Mouse (Mus musculus): ENCODE data around the gene Igfbp7. TPM values are rescaled to one million over a fixed set of nuclear protein-coding genes. Genes with fewer than 3 reads are reported as not detected.

Igfbp7 gene
- polyA plus RNA-seq, 1 experiment = 2,523 TPM

GRCm38 (mm10) chr5:77408530-77408929 lies 689 bp upstream of the Igfbp7 start:
- TF ChIP-seq POLR2A (IDR thresholded peaks at IDR 0.05; ENCODE audit: borderline replicate concordance, extremely low read depth, low read depth, low read length) = no peak
- TF ChIP-seq CTCF (IDR thresholded peaks at IDR 0.05; ENCODE audit: insufficient read depth, low read length) = no peak
- no peak for DNase-seq
- Histone ChIP-seq H3K4me3 (replicated peaks; ENCODE audit: extremely low read depth, low read depth, low read length) (no peak overlapping the region), H3K4me1 (ENCODE audit: control insufficient read depth, insufficient read depth, low read length) (peaks cover 11% of the 10 kb centered on the region)
- 85% methylated on average over 6 of the region's 6 CpGs for whole genome bisulfite sequencing

DNA sequence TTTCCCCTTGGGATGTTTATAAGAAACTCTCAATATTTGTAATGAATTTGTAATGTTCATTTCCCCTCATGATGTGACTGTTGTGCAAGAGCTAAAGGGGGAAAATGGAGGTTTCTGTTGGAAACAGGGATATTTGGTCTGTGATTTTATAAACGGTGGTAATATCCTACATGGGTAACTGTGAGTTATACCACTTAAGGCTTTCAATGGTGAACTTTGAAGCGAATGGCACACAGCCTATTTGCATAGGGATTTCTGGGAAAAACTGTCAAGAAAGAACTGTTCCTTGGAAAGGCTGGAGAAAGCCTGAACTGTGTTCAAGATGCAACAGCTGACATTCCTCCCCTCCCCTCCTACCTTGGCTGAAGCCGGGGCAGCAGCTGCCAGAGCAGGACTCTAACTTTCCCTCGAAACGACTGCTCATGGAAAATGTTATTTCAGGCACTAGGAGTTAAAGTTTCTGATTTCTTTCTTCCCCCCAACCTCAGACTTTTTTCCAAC lies 1.4 kb downstream of the Igfbp7 start:
- Histone ChIP-seq H3K4me1 (ENCODE audit: control insufficient read depth, insufficient read depth, low read length) (peaks cover 21% of the 10 kb centered on the region), H3K4me3 (replicated peaks; ENCODE audit: extremely low read depth, low read depth, low read length) (peak overlapping the region; percentile 37)
- TF ChIP-seq POLR2A (IDR thresholded peaks at IDR 0.05; ENCODE audit: borderline replicate concordance, extremely low read depth, low read depth, low read length) (no peak), CTCF (IDR thresholded peaks at IDR 0.05; ENCODE audit: insufficient read depth, low read length) (no peak)
- no peak for DNase-seq
- WGBS = 33% methylated on average over 5 of the region's 5 CpGs

DNA sequence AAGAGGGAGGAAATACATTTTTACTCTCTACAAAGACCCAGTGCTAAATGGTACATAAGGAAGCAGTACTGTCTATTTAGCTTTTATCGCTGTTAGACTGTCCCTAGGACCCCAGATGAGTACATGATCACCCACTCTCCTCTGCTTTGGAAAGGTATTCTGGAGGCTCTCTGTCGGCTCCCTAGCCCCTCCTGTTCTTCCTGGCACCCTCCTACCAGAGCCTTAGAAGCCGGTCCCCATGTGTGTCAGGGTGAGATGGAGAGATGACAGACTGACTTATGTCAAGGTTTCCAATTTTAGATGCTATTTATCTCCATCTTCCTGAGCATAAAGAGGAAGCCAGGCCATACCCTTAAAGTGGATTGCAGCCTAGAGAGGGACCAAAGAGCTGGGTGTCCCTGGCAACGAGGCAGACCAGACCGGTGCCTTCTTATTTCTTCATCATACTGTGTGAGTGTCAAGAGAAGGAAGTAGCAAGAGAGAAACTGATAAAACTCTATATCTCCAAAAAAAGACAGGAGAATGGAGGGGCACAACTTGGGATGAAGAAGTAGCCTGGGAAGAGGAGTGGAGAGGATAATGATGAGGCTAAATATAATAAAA lies 2.3 kb downstream of the Igfbp7 start:
- H3K4me3 ChIP-seq (replicated peaks; ENCODE audit: extremely low read depth, low read depth, low read length) = peak overlapping the region; percentile 32
- peaks cover 21% of the 10 kb centered on the region for H3K4me1 ChIP-seq (ENCODE audit: control insufficient read depth, insufficient read depth, low read length)
- WGBS = 37% methylated on average over 5 of the region's 5 CpGs
- no peak for DNase-seq
- TF ChIP-seq POLR2A (IDR thresholded peaks at IDR 0.05; ENCODE audit: borderline replicate concordance, extremely low read depth, low read depth, low read length) (no peak), CTCF (IDR thresholded peaks at IDR 0.05; ENCODE audit: insufficient read depth, low read length) (no peak)

DNA sequence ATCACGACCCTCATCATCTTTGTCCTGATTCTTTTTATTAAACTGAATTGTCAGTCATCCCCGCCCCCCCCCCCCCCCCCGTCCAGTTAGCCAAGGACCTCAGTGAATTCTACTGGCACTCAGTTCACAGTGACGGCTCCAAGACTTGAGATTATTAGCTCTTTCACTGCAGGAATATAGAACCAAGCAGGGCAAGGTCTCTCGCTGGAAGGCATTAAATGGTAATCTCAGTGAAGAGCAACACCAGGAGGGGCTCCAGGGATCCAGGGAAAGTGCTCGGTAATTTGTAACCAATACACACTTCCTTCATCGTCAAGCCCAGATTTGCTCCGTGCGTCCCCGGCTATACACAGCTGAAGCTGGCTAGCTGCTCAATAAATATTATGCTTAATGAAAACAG lies 2.9 kb downstream of the Igfbp7 start:
- TF ChIP-seq CTCF (IDR thresholded peaks at IDR 0.05; ENCODE audit: insufficient read depth, low read length) (no peak), POLR2A (IDR thresholded peaks at IDR 0.05; ENCODE audit: borderline replicate concordance, extremely low read depth, low read depth, low read length) (no peak)
- H3K4me1 ChIP-seq (ENCODE audit: control insufficient read depth, insufficient read depth, low read length) = peaks cover 21% of the 10 kb centered on the region
- no peak for DNase-seq
- no peak overlapping the region for H3K4me3 ChIP-seq (replicated peaks; ENCODE audit: extremely low read depth, low read depth, low read length)
- 51% methylated on average over 10 of the region's 10 CpGs for WGBS

- 52% methylated on average over 5 of the region's 5 CpGs for WGBS
- TF ChIP-seq CTCF (IDR thresholded peaks at IDR 0.05; ENCODE audit: insufficient read depth, low read length) = no peak
- H3K4me3 ChIP-seq (replicated peaks; ENCODE audit: extremely low read depth, low read depth, low read length) = no peak overlapping the region
- DNase-seq = no peak
- H3K4me1 ChIP-seq (ENCODE audit: control insufficient read depth, insufficient read depth, low read length) = peaks cover 29% of the 10 kb centered on the region
These were observed 4.9 kb downstream of the Igfbp7 start for GRCm38 (mm10) chr5:77402901-77403300.

DNA sequence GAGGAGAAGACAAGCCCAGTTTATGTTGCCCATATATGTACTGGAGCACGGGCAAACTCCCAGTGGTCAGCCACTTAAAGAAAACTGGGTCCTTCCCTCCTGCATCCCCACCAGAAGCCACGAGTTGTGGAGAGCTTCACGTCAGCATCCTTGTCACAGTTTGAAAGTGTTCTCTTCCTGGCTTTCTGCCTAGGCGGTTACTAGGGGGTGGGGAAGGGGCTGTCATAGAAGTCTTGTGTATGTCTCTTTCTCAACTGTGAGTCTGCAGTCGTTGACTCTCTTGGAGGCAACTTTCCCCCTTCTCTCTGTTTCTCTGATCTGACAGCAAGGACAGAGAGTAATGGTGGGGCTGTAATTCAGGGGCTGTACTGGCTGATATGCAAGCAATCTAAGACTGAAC lies 5.7 kb downstream of the Igfbp7 start:
- TF ChIP-seq CTCF (IDR thresholded peaks at IDR 0.05; ENCODE audit: insufficient read depth, low read length) (no peak), POLR2A (IDR thresholded peaks at IDR 0.05; ENCODE audit: borderline replicate concordance, extremely low read depth, low read depth, low read length) (no peak)
- Histone ChIP-seq H3K4me1 (ENCODE audit: control insufficient read depth, insufficient read depth, low read length) (peaks cover 29% of the 10 kb centered on the region), H3K4me3 (replicated peaks; ENCODE audit: extremely low read depth, low read depth, low read length) (no peak overlapping the region)
- DNase-seq = no peak
- WGBS = 37% methylated on average over 5 of the region's 5 CpGs

- TF ChIP-seq POLR2A (IDR thresholded peaks at IDR 0.05; ENCODE audit: borderline replicate concordance, extremely low read depth, low read depth, low read length) = no peak
- no peak for TF ChIP-seq CTCF (IDR thresholded peaks at IDR 0.05; ENCODE audit: insufficient read depth, low read length)
- Histone ChIP-seq H3K4me3 (replicated peaks; ENCODE audit: extremely low read depth, low read depth, low read length) (no peak overlapping the region), H3K4me1 (ENCODE audit: control insufficient read depth, insufficient read depth, low read length) (peaks cover 31% of the 10 kb centered on the region)
- DNase-seq = no peak
- 67% methylated on average over 6 of the region's 6 CpGs for WGBS
These were observed 7.0 kb downstream of the Igfbp7 start for GRCm38 (mm10) chr5:77400823-77401222.

DNA sequence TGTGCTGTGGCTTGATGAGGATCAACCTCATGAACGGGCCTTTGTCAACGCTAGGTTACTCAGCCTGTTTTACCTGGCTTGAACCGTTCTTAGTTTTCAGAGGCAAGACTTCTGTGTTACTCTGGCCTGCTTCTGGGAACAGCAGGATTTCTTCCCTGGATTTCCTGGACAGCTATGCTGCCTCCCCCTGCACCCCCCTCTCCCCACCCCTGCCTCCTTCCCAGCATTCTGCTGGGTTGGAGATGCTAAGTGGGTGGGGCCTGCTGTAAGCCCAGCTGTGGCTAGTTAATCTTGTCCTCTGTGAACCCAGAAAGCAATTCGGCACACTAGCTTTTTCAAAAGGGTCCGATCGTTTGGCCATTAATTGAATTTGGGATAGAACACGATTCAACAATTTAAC lies 7.7 kb downstream of the Igfbp7 start:
- 67% methylated on average over 7 of the region's 7 CpGs for WGBS
- TF ChIP-seq POLR2A (IDR thresholded peaks at IDR 0.05; ENCODE audit: borderline replicate concordance, extremely low read depth, low read depth, low read length) (no peak), CTCF (IDR thresholded peaks at IDR 0.05; ENCODE audit: insufficient read depth, low read length) (no peak)
- DNase-seq = no peak
- Histone ChIP-seq H3K4me3 (replicated peaks; ENCODE audit: extremely low read depth, low read depth, low read length) (no peak overlapping the region), H3K4me1 (ENCODE audit: control insufficient read depth, insufficient read depth, low read length) (peaks cover 26% of the 10 kb centered on the region)

DNA sequence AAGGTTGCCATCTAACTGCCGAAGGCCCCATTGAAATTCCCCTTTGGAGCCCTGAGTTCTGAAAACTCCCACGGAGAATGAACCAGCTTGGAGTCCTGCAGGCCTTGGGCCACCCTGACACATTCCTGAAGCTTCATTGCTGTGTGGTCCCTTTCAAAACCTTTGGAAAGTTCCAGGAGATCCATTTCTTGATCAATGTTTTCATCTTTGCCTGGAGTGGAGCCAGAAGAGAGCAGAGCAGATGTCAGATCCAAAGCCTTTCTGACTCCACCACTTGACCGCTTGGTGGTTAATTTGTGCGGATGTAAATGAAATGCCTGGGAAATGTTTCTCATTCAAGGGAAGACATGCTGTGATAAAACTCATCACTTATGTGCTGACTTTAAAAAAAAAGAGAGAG lies 8.8 kb downstream of the Igfbp7 start:
- 62% methylated on average over 4 of the region's 4 CpGs for WGBS
- TF ChIP-seq POLR2A (IDR thresholded peaks at IDR 0.05; ENCODE audit: borderline replicate concordance, extremely low read depth, low read depth, low read length) = no peak
- TF ChIP-seq CTCF (IDR thresholded peaks at IDR 0.05; ENCODE audit: insufficient read depth, low read length) = no peak
- H3K4me1 ChIP-seq (ENCODE audit: control insufficient read depth, insufficient read depth, low read length) = peaks cover 21% of the 10 kb centered on the region
- no peak for DNase-seq
- no peak overlapping the region for H3K4me3 ChIP-seq (replicated peaks; ENCODE audit: extremely low read depth, low read depth, low read length)

- Histone ChIP-seq H3K4me3 (replicated peaks; ENCODE audit: extremely low read depth, low read depth, low read length) (no peak overlapping the region), H3K4me1 (ENCODE audit: control insufficient read depth, insufficient read depth, low read length) (peaks cover 19% of the 10 kb centered on the region)
- DNase-seq = peak; percentile 69
- WGBS = 68% methylated on average over 14 of the region's 14 CpGs
- no peak for TF ChIP-seq CTCF (IDR thresholded peaks at IDR 0.05; ENCODE audit: insufficient read depth, low read length)
- no peak for TF ChIP-seq POLR2A (IDR thresholded peaks at IDR 0.05; ENCODE audit: borderline replicate concordance, extremely low read depth, low read depth, low read length)
These were observed 9.4 kb downstream of the Igfbp7 start for GRCm38 (mm10) chr5:77398285-77399057.

All from lung, adult 2 months (tissue).